Mouse (Mus musculus) adrenal gland, postnatal 14 days (tissue): Measurements from ENCODE around the gene Med19. TPM values are rescaled to one million over a fixed set of nuclear protein-coding genes. Genes with fewer than 3 reads are reported as not detected.

Experiments used
- DNase-seq: peaks from one replicate; pipeline ENCODE4 v3.0.0; 2021; ENCODE audit warnings: mixed read lengths
- long read RNA-seq, 2 experiments: library from polyadenylated mRNA; stranded (forward); transcript quantifications; one replicate each; pipeline ENCODE4 v2.0.0; 2021
- total RNA-seq: library from RNA; stranded (reverse); gene quantifications from 2 replicates; pipeline ENCODE4 v1.2.3, GENCODE M21; 2021

Gene Med19
- total RNA-seq = 20.9 and 21.4 TPM in 2 replicates
- long read RNA-seq, experiment 1, transcript Med19-201 (5 exons, 2,059 nt) = major isoform, 16 of 21 reads
- long read RNA-seq, experiment 1, partial matches to known transcripts = 2 of 21 reads
- long read RNA-seq, experiment 1, other reads (novel, unspliced or antisense) = 3 of 21 reads
- long read RNA-seq, experiment 2, transcript Med19-201 (5 exons, 2,059 nt) = major isoform, 18 of 22 reads
- long read RNA-seq, experiment 2, partial matches to known transcripts = 2 of 22 reads
- long read RNA-seq, experiment 2, other reads (novel, unspliced or antisense) = 2 of 22 reads

- peak; percentile 95 for DNase-seq
Measured at GRCm38 (mm10) chr2:84677968-84678880, at the start of gene Med19, which contains the start of gene Gm28635. Gene Med19 (plus strand): TSS chr2:84678402. Gene Gm28635 (minus strand): TSS chr2:84678041.

- DNase-seq = no peak
Measured at GRCm38 (mm10) chr2:84632001-84632400, 46.2 kb upstream of the Med19 start.

GRCm38 (mm10) chr2:84632999-84633398 is 45.2 kb upstream of the Med19 start:
- DNase-seq = peak; percentile 43

GRCm38 (mm10) chr2:84634006-84634405 is 44.2 kb upstream of the Med19 start:
- DNase-seq = no peak

- DNase-seq = no peak
Measured at GRCm38 (mm10) chr2:84634934-84635482, 43.2 kb upstream of the Med19 start.

GRCm38 (mm10) chr2:84635611-84636010 is 42.6 kb upstream of the Med19 start:
- DNase-seq = peak; percentile 90

- DNase-seq = peak; percentile 54
Measured at GRCm38 (mm10) chr2:84636231-84636741, 41.9 kb upstream of the Med19 start.

GRCm38 (mm10) chr2:84637452-84638165 is 40.6 kb upstream of the Med19 start:
- DNase-seq = no peak

- no peak for DNase-seq
Measured at GRCm38 (mm10) chr2:84638428-84639220, 39.6 kb upstream of the Med19 start.

GRCm38 (mm10) chr2:84640833-84641232 is 37.4 kb upstream of the Med19 start:
- DNase-seq = no peak

- no peak for DNase-seq
Measured at GRCm38 (mm10) chr2:84646138-84646537, 32.1 kb upstream of the Med19 start.

GRCm38 (mm10) chr2:84647051-84647568 is 31.1 kb upstream of the Med19 start:
- no peak for DNase-seq

GRCm38 (mm10) chr2:84648369-84648768 is 29.8 kb upstream of the Med19 start:
- DNase-seq = no peak

GRCm38 (mm10) chr2:84649674-84650073 is 28.5 kb upstream of the Med19 start:
- DNase-seq = peak; percentile 49

GRCm38 (mm10) chr2:84650464-84651195 is 27.6 kb upstream of the Med19 start, which contains the start of gene Ctnnd1:
Gene Ctnnd1 (minus strand): TSS chr2:84650765.
- peak; percentile 91 for DNase-seq

GRCm38 (mm10) chr2:84653354-84653753 is 24.8 kb upstream of the Med19 start:
- no peak for DNase-seq

GRCm38 (mm10) chr2:84655864-84656263 is 22.3 kb upstream of the Med19 start:
- no peak for DNase-seq

GRCm38 (mm10) chr2:84658806-84659205 is 19.4 kb upstream of the Med19 start, which contains the start of gene Btbd18:
Gene Btbd18 (plus strand): TSS chr2:84659079.
- DNase-seq = no peak

GRCm38 (mm10) chr2:84660253-84660652 is 17.9 kb upstream of the Med19 start:
- DNase-seq = peak; percentile 64

- DNase-seq = peak; percentile 70
Measured at GRCm38 (mm10) chr2:84662866-84663265, 15.3 kb upstream of the Med19 start.
